Mouse (Mus musculus) ovary, postnatal 36 days (tissue): ENCODE results near the gene Krtap14.

Experiments used
- DNase-seq: peaks from one replicate; pipeline ENCODE4 v3.0.0; 2022; ENCODE audit warnings: low spot score, mixed read lengths

The Krtap14 gene

GRCm38 (mm10) chr16:88826095-88826652, at the start of gene Krtap14:
Gene Krtap14, minus strand, starts transcription at chr16:88826145.
- DNase-seq = no peak

GRCm38 (mm10) chr16:88874169-88874568, 48.2 kb upstream of the Krtap14 start, which contains the start of gene Krtap19-2:
Gene Krtap19-2, minus strand, starts transcription at chr16:88874269.
- DNase-seq = no peak

GRCm38 (mm10) chr16:88869311-88869710, 43.4 kb upstream of the Krtap14 start, which contains the start of gene Krtap19-1:
Gene Krtap19-1, minus strand, starts transcription at chr16:88869411.
- no peak for DNase-seq

- no peak for DNase-seq
These were observed 39.0 kb upstream of the Krtap14 start for GRCm38 (mm10) chr16:88864887-88865407.

DNA sequence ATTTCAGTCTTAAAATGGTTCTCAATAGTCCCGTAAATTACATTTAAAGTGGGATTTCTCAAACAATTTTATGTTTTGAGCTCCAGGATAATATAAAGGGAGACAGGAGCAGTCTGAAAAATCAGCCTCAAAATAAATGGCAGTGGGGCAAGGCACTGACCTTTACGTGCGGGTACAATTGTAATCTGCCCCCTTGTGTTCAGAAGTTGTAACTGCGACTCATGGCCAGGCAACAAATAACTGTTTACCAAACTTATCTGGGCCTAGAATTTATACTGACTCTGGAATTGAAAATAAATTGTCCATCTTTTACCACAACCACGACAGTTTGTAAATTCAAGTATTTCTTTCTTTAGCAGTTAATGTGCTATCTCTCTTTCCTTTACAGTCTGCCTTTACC, 25.5 kb upstream of the Krtap14 start:
- DNase-seq = no peak

DNA sequence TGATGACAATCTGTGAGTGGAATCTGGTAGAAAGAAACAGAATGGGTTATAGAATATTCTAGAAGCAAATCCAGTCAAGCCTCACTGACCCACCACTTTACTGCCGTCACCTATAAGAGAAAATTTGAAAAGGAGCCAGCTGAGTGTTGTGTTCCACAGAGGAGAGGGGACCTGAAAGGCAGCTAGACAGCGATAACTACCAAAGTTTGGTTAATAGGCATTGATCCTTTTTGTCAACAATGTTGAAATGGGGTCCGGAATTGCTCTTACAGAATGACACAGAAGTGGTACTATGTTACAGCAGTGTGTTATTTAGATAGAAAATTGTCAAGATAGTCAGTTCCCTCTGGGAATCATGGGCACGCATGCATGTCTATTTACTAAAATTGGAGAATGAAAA, 22.6 kb upstream of the Krtap14 start:
- DNase-seq = no peak

DNA sequence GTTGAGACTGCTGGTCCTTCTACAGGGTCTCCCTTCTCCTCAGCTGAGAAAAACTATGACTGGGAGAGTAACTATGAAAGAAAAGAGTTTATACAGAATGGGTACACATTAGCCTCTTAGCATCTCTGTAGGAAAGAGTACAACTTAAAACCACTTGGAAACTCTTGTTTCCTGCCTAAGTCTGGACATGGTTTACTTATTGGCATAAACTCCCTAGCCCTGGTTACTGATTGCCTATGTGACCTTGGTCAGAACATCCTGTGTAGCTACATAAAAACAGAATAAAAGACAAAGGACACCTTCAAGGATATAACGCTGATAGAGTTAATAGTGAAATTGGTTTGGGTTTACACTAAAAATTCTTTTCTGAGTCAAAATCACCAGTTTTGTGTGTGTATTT, 21.4 kb upstream of the Krtap14 start:
- DNase-seq = no peak

- no peak for DNase-seq
These were observed 1.0 kb upstream of the Krtap14 start for GRCm38 (mm10) chr16:88826978-88827377.

GRCm38 (mm10) chr16:88823736-88824135, 2.2 kb downstream of the Krtap14 start:
- no peak for DNase-seq

- DNase-seq = no peak
These were observed 5.9 kb downstream of the Krtap14 start, which contains the start of gene Krtap15 for GRCm38 (mm10) chr16:88820066-88820465. Gene Krtap15, plus strand, starts transcription at chr16:88820215.

- no peak for DNase-seq
These were observed 14.1 kb downstream of the Krtap14 start, which contains the start of gene Gm20741 for GRCm38 (mm10) chr16:88811827-88812226. Gene Gm20741, minus strand, starts transcription at chr16:88812220.

DNA sequence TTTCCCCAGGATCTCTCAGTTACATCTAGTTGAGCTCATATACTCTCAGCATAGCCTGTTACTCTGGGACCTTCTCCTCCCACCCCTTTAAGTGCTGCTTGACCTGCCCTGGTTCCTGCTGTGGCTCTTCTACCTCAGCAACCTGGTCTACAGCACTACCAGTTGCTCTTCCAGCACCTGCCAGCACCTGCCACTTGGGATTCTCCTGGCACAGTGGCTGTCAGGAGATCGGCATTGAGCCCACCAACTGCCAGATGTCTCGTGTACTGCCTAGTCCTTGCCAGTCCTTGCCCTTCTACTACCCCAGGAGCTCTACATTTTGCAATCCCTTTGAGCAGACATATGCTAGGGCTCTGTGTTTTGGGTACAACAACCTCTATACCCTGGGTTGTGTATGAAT, 39.2 kb downstream of the Krtap14 start:
- DNase-seq = no peak

DNA sequence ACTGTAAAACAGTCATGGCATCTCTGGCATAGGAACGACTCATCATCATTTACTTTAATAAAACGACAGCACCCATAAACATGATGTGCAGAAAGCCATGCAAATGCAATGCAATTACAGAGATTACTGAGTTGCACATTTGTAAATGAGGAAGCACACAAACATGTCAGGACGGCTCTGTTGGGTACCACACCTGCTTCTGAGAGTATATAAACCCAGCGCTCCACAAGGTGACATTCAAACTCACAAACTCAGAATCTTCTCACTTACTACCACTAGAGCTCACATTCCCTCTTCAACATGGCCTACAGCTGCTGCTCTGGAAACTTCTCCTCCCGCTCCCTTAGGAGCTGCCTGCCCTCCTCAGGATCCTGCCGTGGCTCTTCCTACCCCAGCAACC, 48.3 kb downstream of the Krtap14 start, which contains the start of gene Gm5965:
Gene Gm5965 (plus strand): TSS at position 301 of the 400 bp plus-strand sequence.
- no peak for DNase-seq

DNA sequence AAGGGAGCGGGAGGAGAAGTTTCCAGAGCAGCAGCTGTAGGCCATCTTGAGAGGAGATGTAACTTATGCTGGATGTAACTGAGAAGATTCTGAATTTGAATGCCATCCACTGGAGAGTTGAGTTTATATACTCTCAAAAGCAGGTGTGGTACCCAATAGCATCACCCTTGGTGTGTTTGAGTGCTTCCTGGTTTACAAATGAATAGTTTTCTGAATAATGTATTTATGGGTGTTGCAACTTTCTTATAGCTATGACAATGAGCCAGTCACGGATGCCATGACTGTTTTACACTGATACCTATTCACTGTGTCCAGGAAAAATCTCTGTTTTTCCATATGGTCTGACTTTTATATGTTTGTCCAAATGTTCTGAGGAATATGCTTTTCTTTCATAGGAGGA, 51.8 kb downstream of the Krtap14 start, which contains the start of gene 2310057N15Rik:
Gene 2310057N15Rik (minus strand): TSS at position 101 of the 400 bp plus-strand sequence.
- no peak for DNase-seq
